Mouse (Mus musculus) large intestine, adult 2 months (tissue): ENCODE results near the gene Anp32e. TPM values are rescaled to one million over a fixed set of nuclear protein-coding genes. Genes with fewer than 3 reads are reported as not detected.
"Not testable (repeated sequence)": the region's sequence is repeated elsewhere in the genome, so short reads cannot be mapped to it uniquely, and the experiment has no call there.

Experiments used
- DNase-seq: peaks from one replicate; pipeline ENCODE4 v3.0.0-alpha.2; 2012; ENCODE audit warnings: low read depth, low spot score
- WGBS: fragments of 180-500 bp; shearing (Covaris S2); methylation state at CpG from one replicate; pipeline ENCODE4 v1.1.7; 2018; 5-methylcytosine and 5-hydroxymethylcytosine counted together
- polyA plus RNA-seq: library from polyadenylated mRNA; depleted of rRNA; stranded (reverse); fragments of >200 nt; gene quantifications from 2 replicates; pipeline ENCODE4 v1.2.3, GENCODE M21; 2012

The Anp32e gene
- polyA plus RNA-seq, 1 experiment = 18.8 TPM

GRCm38 (mm10) chr3:95902643-95903042, 26.4 kb upstream of the Anp32e start:
- 55% methylated on average over 6 of the region's 6 CpGs for WGBS
- DNase-seq = no peak

DNA sequence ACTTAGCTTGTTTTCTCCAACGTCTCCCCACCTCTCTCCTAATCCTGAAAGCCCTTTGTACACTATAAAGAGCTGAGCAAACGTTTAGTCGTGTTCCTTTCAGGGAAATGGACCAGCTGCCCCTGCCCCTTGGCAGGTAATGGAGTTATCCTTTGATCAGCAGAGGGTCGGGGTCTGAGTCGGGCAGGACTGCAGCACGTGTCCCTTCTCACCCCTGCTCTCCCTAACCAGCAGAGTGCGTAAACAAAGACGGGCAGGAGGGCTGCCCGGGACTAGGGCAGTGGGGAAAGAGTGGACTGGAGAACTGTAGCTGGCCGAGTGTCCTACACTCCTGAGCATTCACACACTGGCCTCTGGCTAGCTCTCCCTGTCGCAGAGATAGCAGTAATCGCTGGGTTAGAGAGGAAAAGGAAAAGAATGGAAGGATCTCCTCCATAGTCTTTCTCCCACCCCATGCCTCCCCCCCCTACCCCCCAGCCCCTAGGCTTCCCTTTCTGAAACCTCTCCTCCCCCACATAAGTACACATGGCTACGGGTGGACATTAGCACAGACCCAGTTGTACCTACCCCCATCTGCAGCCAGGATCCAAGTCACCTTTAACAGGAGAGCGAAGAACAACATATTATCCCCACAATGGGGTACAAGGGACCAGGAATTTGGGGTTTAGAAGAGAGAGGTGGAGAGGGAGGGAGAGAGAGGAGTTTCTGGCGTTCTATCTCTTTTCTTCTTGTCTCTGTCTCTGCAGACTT, 25.1 kb upstream of the Anp32e start:
- DNase-seq = no peak
- WGBS = 20% methylated on average over 15 of the region's 15 CpGs

DNA sequence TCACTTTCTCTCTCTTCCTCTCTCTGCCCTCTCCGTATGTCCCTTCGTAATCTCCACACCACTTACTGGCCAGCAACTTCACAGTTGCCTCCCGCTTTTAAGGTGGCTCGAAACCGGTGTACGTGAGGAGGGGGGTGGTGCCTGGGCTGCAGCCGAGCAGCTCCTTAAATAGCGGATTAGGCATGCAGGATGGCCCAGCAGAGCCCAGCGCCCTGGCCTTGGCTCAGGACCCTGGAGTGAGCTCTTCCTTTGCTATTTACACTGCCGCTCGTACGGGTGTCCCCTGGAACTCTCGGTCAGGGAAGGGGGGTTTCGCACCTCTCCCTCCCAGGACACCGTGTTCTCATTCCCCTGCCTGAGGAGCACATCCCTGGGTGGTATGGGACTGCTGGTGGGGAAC, 24.5 kb upstream of the Anp32e start, which contains the start of gene Car14:
Car14 (minus strand) TSS at position 124 of the 400 bp plus-strand sequence.
- DNase-seq = no peak
- 6% methylated on average over 15 of the region's 15 CpGs for WGBS

DNA sequence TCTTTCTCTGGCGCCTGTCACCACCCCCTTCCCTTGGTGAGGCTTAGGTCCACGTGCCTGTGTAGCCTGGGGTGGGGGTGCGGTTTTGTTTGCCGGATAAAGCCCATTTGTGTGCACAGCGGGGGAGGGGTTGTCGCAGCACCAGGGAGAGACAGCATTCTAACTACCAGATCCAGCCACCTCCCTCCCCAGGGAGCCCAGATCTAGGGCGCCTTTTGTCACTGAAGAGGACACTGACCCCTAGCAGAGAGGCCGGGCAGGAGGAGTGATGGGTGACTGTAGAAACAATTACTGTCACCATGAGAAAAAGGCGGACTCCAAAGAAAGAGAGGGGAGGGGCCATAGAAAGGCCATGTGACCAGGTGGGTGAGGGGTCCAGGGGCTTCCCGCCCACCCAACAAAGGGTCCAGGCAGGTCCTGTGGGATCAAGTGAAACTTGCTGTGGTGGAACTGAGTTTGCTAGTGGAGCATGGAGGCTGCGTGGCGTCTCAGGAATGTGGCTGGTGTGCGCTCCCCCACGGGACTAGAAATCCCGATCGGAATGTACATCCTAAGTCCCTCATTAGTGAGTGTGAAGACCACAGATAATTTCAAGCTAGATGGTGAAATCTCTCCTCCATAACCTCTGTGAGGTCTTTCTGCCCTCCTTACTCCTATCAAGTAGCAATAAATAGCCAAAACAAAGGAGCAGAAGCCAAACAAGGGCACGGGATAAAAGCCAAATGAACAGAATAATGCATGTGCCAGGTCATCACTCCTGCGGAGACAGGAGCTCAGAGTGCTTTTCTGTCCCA, 23.7 kb upstream of the Anp32e start:
- no peak for DNase-seq
- 3% methylated on average over 18 of the region's 18 CpGs for WGBS

DNA sequence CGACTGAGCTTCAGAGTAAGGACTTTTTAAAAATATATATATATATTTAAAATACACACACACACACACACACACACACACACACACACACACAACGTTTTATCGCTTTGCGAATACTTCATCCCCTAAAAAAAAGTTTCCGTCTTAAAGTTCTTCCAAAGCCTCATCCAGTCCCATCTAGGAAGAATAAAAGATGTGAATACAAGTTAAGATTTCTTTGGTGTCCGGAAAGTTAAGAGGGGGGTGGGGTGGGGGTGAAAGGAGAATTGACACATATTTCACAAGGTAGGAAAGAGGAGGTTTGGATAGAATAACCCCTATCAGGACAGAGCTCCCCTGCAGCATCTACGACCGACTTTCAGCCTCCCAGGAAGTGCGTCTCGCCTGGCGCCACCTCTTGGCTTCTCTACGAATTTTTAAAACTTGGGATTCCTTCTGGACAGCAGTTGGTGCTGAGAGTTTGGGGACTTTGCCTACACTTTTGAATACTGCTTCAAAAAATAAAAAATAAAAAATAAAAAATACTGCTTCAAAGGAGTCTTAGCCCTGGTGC, 23.0 kb upstream of the Anp32e start:
- WGBS = 2% methylated on average over 12 of the region's 12 CpGs
- no peak for DNase-seq

GRCm38 (mm10) chr3:95906860-95907259, 22.2 kb upstream of the Anp32e start:
- under 1% methylated on average over 12 of the region's 12 CpGs for whole genome bisulfite sequencing
- DNase-seq = no peak

DNA sequence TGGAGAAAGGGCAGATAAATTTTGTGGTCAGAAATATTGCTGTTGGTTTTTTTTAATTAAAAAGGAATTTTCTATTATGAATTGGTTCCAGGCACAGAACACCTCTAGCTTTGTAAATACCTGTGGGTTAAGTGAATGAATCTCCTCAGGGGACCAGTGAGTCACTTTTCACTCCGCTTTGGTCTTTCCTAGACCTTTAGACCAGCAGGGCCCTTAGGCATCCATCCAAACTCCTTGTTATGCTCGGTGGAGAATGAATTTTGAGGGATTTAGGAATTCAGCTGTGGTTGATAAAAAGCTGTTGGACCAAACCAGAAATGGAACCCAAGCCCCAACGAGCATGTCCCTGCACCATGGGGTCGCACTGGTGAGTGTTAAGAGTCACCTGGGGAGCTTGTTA, 21.4 kb upstream of the Anp32e start:
- DNase-seq = no peak
- WGBS = 56% methylated on average over 4 of the region's 4 CpGs

DNA sequence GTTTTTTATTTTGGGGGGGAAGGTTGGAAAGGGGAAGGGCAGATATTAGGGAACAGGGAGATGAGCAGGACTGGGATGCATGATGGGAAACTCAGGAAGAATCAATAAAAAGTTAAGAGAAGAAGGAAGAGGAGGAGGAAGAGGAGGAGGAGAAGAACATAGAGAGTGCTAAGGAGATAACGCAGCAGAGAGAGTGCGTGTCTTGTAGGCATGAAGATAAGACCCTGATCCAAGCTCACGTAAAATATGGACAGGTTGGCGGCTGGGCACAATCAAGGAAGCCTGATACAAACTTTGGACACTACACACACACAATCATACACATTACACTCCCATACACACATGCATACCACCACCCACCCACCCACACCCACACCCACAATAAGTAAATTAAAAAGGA, 14.3 kb upstream of the Anp32e start:
- WGBS = 90% methylated on average over 4 of the region's 4 CpGs
- DNase-seq = no peak

DNA sequence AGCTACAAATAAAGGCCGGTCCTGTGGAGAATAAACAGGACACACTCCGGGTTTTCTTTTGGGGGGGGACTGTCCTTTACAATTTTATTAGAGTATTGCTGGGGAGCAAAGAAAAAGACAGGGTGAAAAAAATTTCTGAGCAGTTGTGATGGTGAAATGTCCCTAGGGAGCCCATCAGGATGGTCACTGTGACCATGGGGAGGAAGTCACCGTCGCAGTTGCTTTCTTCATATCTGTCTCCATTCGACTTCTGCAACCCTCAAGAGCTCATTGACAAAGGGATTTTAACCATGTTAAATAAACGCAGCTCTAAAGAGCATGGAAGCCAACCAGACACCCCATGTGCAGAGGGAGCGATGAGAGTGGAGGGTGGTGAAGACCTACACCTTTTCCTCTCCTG, 12.3 kb upstream of the Anp32e start:
- 65% methylated on average over 7 of the region's 7 CpGs for WGBS
- no peak for DNase-seq

GRCm38 (mm10) chr3:95920532-95920931, 8.5 kb upstream of the Anp32e start:
- DNase-seq = not testable (repeated sequence)
- WGBS = 73% methylated on average over 2 of the region's 2 CpGs

- 77% methylated on average over 7 of the region's 7 CpGs for WGBS
- not testable (repeated sequence) for DNase-seq
Observed at GRCm38 (mm10) chr3:95923429-95923828, 5.6 kb upstream of the Anp32e start.

DNA sequence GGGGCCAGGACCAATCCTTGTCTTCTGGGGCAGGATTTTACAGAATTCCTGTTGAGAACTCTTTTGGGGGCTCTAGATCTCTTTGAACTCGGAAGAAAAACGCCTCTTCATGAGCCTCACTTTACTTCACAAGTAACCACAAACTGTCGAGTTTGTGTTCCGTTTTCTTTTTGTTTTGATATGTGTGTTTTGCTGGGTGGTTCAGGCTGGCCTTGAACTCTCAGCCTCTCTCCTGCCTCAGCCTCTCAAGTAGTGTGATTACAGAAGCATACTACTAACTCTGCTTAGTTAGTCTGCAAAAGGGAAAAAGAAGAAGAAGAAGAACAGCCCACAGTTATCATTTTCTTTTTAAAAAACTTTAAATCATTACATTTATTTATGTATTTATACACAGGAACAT, 4.9 kb upstream of the Anp32e start:
- DNase-seq = no peak
- 54% methylated on average over 4 of the region's 4 CpGs for WGBS

- WGBS = 83% methylated on average over 5 of the region's 5 CpGs
- no peak for DNase-seq
Observed at GRCm38 (mm10) chr3:95925087-95925486, 4.0 kb upstream of the Anp32e start.

- WGBS = 51% methylated on average over 6 of the region's 6 CpGs
- DNase-seq = no peak
Observed at GRCm38 (mm10) chr3:95928261-95928657, 787 bp upstream of the Anp32e start.

DNA sequence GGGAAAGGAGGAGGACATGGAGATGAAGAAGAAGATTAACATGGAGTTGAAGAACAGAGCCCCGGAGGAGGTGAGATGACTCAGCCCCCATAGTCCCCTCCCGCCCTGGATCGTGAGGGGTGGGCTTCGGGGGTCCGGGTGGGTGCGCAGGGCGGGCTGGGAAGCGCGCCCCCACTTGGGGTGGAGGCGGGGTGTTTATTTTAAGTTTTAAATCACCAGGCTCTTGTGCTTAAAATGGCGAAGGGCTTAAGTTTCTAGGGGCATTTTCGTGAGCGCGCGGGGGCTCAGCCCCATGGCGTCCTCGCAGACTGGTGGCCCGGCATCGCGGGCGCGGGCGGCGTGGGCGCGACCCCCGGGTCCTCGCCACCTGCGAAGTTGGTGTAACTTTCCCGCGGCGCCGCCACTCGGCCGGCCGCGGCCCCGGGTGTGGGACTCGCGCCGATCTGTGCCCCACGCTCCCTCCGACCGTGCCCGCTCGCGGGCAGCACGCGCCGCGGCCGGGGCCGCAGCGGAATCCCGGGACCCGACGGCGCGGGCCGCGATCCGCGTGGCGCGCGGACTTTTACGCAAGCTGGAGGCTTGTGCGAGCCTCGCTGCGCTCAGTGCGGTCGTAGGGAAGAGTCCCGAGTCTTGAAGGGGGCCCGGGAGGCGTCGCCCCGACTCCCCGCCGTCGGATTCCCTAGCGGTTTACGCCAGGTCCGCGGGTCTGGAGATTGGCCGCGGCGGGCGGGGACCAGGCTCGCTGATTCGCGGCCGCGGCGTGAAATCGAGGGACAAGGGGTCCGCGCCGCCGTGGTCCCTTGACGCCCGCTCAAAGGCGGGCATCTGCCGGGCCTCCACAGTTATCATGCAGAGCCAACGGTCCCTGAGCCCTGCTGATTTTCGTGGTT, 780 bp downstream of the Anp32e start:
- WGBS = 1% methylated on average over 105 of the region's 105 CpGs
- DNase-seq = no peak

DNA sequence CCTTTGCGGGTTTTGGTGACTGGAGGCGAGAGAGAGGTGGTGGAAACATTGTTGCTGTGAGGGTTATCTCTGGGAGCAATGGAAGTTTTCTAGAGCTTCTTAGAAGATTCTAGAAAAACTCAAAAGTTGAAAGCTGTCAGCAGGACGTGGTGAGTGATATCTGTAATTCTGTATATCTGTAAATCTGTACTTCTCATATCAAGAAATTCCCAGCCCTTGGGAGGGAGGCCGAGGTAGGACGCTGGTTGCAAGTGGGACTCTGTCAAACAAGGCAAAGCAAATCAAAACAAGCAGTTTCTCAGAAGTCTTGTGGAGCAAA, 1.4 kb downstream of the Anp32e start:
- 1% methylated on average over 5 of the region's 5 CpGs for WGBS
- no peak for DNase-seq

DNA sequence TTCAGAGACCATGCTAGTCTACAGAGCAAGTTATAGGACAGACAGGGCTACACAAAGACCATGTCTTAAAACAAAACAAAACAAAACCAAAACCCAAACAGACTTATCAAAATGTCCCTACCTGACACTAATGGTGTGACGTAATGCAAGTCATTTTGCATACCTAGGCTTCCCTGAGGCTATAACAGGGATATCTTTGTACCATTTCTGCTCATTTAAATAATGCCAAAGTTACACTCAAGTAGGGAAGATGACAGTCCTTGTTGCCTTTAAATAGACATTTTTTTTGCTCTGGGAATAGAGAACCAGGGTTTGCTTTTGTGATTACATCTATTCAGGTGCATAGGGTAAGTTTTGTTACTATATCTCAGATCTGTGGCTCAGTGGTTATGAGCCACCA, 2.4 kb downstream of the Anp32e start:
- no peak for DNase-seq
- WGBS = 96% methylated on average over 1 of the region's 1 CpGs

- WGBS = 82% methylated on average over 1 of the region's 1 CpGs
- no peak for DNase-seq
Observed at GRCm38 (mm10) chr3:95932157-95932556, 3.1 kb downstream of the Anp32e start.

GRCm38 (mm10) chr3:95932566-95932965, 3.5 kb downstream of the Anp32e start:
- DNase-seq = no peak
- 85% methylated on average over 7 of the region's 7 CpGs for WGBS
